Mouse (Mus musculus) CH12.LX (cell line): ENCODE data around the gene Chchd3. TPM values are rescaled to one million over a fixed set of nuclear protein-coding genes. Genes with fewer than 3 reads are reported as not detected.

Experiments used
- DNase-seq: peaks from one replicate; pipeline ENCODE4 v3.0.0-alpha.2; 2013; ENCODE audit errors: extremely low read depth
- H3K27ac ChIP-seq: 2 replicates; pipeline ENCODE4 v1.5.1; 2012; ENCODE audit warnings: low read depth, mild to moderate bottlenecking, control low read depth, moderate library complexity; ENCODE audit not compliant: insufficient read depth
- H3K27me3 ChIP-seq: replicated peaks from 2 replicates; pipeline ENCODE3; 2012; ENCODE audit warnings: inconsistent platforms
- H3K36me3 ChIP-seq, 2 experiments: replicated peaks in 1 of 2; 2 replicates each; pipeline versions ENCODE3 to v1.6.1; 2012; ENCODE audit warnings: inconsistent platforms in 1 of 2, low read length in 1 of 2, mild to moderate bottlenecking in 1 of 2, mixed read lengths in 1 of 2, moderate library complexity in 1 of 2; ENCODE audit not compliant: control insufficient read depth in 1 of 2, insufficient read depth in 1 of 2
- H3K4me1 ChIP-seq, 2 experiments: 2 replicates each; pipeline ENCODE4 v1.6.1; 2012; ENCODE audit warnings: inconsistent platforms in 1 of 2, moderate library complexity in 1 of 2; ENCODE audit not compliant: insufficient read depth in 2 of 2, control insufficient read depth in 1 of 2
- H3K4me2 ChIP-seq: 2 replicates; pipeline ENCODE4 v1.6.1; 2012; ENCODE audit warnings: low read depth, mild to moderate bottlenecking, control low read depth; ENCODE audit not compliant: poor library complexity, insufficient read depth, severe bottlenecking
- H3K4me3 ChIP-seq, 3 experiments: fragments of 150-350 bp in 1 of 3; sonication (generic) in 1 of 3; replicated peaks in 1 of 3; 2 replicates each; pipeline versions ENCODE3 to v1.5.1; 2011 to 2012; ENCODE audit warnings: low read depth in 2 of 3, low read length in 2 of 3, mild to moderate bottlenecking in 2 of 3, moderate library complexity in 2 of 3, control low read depth in 1 of 3, improper control_type of control experiment in 1 of 3, inconsistent platforms in 1 of 3, mixed read lengths in 1 of 3; ENCODE audit not compliant: poor library complexity in 1 of 3
- H3K79me2 ChIP-seq: replicated peaks from 2 replicates; pipeline ENCODE4 v1.6.1; 2012; ENCODE audit warnings: mild to moderate bottlenecking, moderate library complexity; ENCODE audit not compliant: control insufficient read depth, poor library complexity, insufficient read depth, severe bottlenecking; ENCODE audit errors: extremely low read depth
- H3K9ac ChIP-seq: 2 replicates; pipeline ENCODE4 v1.6.1; 2012; ENCODE audit warnings: low read depth, mild to moderate bottlenecking, control low read depth, moderate library complexity; ENCODE audit not compliant: insufficient read depth
- H3K9me3 ChIP-seq: replicated peaks from 2 replicates; pipeline ENCODE3; 2012; ENCODE audit warnings: low read length, inconsistent platforms, mixed read lengths
- CTCF ChIP-seq, 2 experiments: IDR thresholded peaks in 1 of 2; conservative IDR thresholded peaks in 1 of 2; 2 replicates each; pipeline ENCODE4 v1.5.1; 2011 to 2012; ENCODE audit warnings: low read depth in 2 of 2, low read length in 2 of 2, improper control_type of control experiment in 1 of 2, inconsistent platforms in 1 of 2, mild to moderate bottlenecking in 1 of 2, moderate library complexity in 1 of 2
- HCFC1 ChIP-seq: IDR thresholded peaks from 2 replicates; pipeline ENCODE4 v1.6.1; 2012; ENCODE audit warnings: low read depth, mild to moderate bottlenecking, inconsistent platforms, low read length, improper control_type of control experiment
- MAFK ChIP-seq: IDR thresholded peaks from 2 replicates; pipeline ENCODE4 v1.6.1; 2011; ENCODE audit warnings: low read length, improper control_type of control experiment; ENCODE audit not compliant: insufficient replicate concordance
- MAX ChIP-seq: IDR thresholded peaks from 2 replicates; pipeline ENCODE4 v1.6.1; 2011; ENCODE audit warnings: low read length, improper control_type of control experiment
- MEF2A ChIP-seq: IDR thresholded peaks from 2 replicates; pipeline ENCODE4 v1.6.1; 2014; ENCODE audit warnings: low read depth, mild to moderate bottlenecking, inconsistent platforms, low read length, improper control_type of control experiment, borderline replicate concordance
- MYC ChIP-seq: IDR thresholded peaks from 2 replicates; pipeline ENCODE4 v1.6.1; 2011; ENCODE audit warnings: low read depth, mild to moderate bottlenecking, improper control_type of control experiment, low read length
- NELFE ChIP-seq: IDR thresholded peaks from 2 replicates; pipeline ENCODE4 v1.6.1; 2011; ENCODE audit warnings: low read depth, low read length, improper control_type of control experiment
- NRF1 ChIP-seq: IDR thresholded peaks from 2 replicates; pipeline ENCODE4 v1.6.1; 2014; ENCODE audit warnings: low read depth, mild to moderate bottlenecking, inconsistent platforms, low read length, improper control_type of control experiment, moderate library complexity
- POLR2A ChIP-seq: IDR thresholded peaks from 2 replicates; pipeline ENCODE4 v1.6.1; 2011; ENCODE audit warnings: low read depth, mild to moderate bottlenecking, improper control_type of control experiment, low read length
- POLR2AphosphoS2 ChIP-seq: IDR thresholded peaks from 2 replicates; pipeline ENCODE4 v1.6.1; 2011; ENCODE audit warnings: low read depth, low read length, improper control_type of control experiment
- RAD21 ChIP-seq: IDR thresholded peaks from 2 replicates; pipeline ENCODE4 v1.6.1; 2011; ENCODE audit warnings: low read depth, mild to moderate bottlenecking, low read length, improper control_type of control experiment, moderate library complexity
- TCF12 ChIP-seq: IDR thresholded peaks from 2 replicates; pipeline ENCODE4 v1.6.1; 2014; ENCODE audit warnings: low read depth, mild to moderate bottlenecking, inconsistent platforms, low read length, improper control_type of control experiment
- ZMIZ1 ChIP-seq: IDR thresholded peaks from 2 replicates; pipeline ENCODE4 v1.6.1; 2012; ENCODE audit warnings: low read depth, mild to moderate bottlenecking, inconsistent platforms, low read length, improper control_type of control experiment
- ZNF384 ChIP-seq: IDR thresholded peaks from 2 replicates; pipeline ENCODE4 v1.6.1; 2012; ENCODE audit warnings: low read depth, low read length, improper control_type of control experiment, inconsistent platforms
- dilution Hi-C: fragments of 300-500 bp; cut with MboI; formaldehyde crosslinking; loops from 2 replicates; pipeline ENCODE4 v1.14.3; 2020; ENCODE audit warnings: low sequenced_read_pairs; ENCODE audit not compliant: extremely low pct_unique_long_range_greater_than_20kb, extremely low pct_ligation_motif_present
- in situ Hi-C: fragments of 300-500 bp; cut with MboI; formaldehyde crosslinking; loops from 3 replicates; pipeline ENCODE4 v1.14.3; 2019; ENCODE audit warnings: low sequenced_read_pairs, low pct_ligation_motif_present, low pct_unique_long_range_greater_than_20kb, mixed read lengths
- polyA plus RNA-seq: library from polyadenylated mRNA; unstranded; fragments of >175 nt; gene quantifications from 2 replicates; pipeline ENCODE4 v1.2.1, GENCODE M21; 2012; ENCODE audit warnings: low read depth; ENCODE audit not compliant: insufficient read length
- total RNA-seq, 2 experiments: library from RNA; depleted of rRNA; stranded (reverse); fragments of 300-350 nt in 1 of 2; fragments of >200 nt in 1 of 2; gene quantifications; 2 replicates each; pipeline ENCODE4 v1.2.3; 2012 to 2014

The Chchd3 gene
- total and polyA plus RNA-seq, 3 experiments = 116 to 197 (median 133) TPM

GRCm38 (mm10) chr6:33004607-33005006 is 55.5 kb downstream of the Chchd3 start (continued):
- no peak for TF ChIP-seq HCFC1

- no peak for TF ChIP-seq MAX
- TF ChIP-seq, all 38 proteins: peak for 0
- no peak overlapping the region for H3K4me2 ChIP-seq
- no peak overlapping the region for H3K9ac ChIP-seq
- no peak overlapping the region for H3K4me3 ChIP-seq
- peaks cover 3 to 51% of the 10 kb centered on the region in 2 experiments for H3K36me3 ChIP-seq
- H3K27ac ChIP-seq = no peak overlapping the region
- in situ Hi-C loops = no loop called here
- no peaks in the 10 kb centered on the region for H3K27me3 ChIP-seq
- H3K9me3 ChIP-seq = no peaks in the 10 kb centered on the region
- dilution Hi-C loops = no loop called here
- no peaks in the 10 kb centered on the region for H3K79me2 ChIP-seq
- peaks cover 9 to 60% of the 10 kb centered on the region in 2 experiments for H3K4me1 ChIP-seq
- DNase-seq = peak; percentile 76
These were observed 57.1 kb downstream of the Chchd3 start for GRCm38 (mm10) chr6:33002988-33003387.

- in situ Hi-C loops (no loop called here), dilution Hi-C loops (no loop called here)
- Histone ChIP-seq H3K27ac (no peak overlapping the region), H3K36me3 (peaks cover 7 to 48% of the 10 kb centered on the region in 2 experiments), H3K79me2 (no peaks in the 10 kb centered on the region), H3K4me1 (peaks cover 16 to 73% of the 10 kb centered on the region in 2 experiments), H3K9ac (no peak overlapping the region), H3K4me3 (no peak overlapping the region), H3K9me3 (no peaks in the 10 kb centered on the region), H3K27me3 (no peaks in the 10 kb centered on the region), H3K4me2 (no peak overlapping the region)
- TF ChIP-seq POLR2A (no peak), MYC (no peak), TCF12 (no peak), MAFK (no peak), ZMIZ1 (no peak), NELFE (no peak), MEF2A (no peak), ZNF384 (no peak), NRF1 (no peak), CTCF (conservative IDR thresholded peaks at IDR 0.05 in 1 of 2, IDR thresholded peaks at IDR 0.05 in 1 of 2; ENCODE audit: low read depth in 2 of 2, low read length in 2 of 2) (no peak), POLR2AphosphoS2 (no peak), RAD21 (no peak)
- DNase-seq = no peak
These were observed 58.8 kb downstream of the Chchd3 start for GRCm38 (mm10) chr6:33001271-33001670.
